Mouse (Mus musculus) heart, postnatal 0 days (tissue): ENCODE results near the gene Ttll3. TPM values are rescaled to one million over a fixed set of nuclear protein-coding genes. Genes with fewer than 3 reads are reported as not detected.

Source experiments
- ATAC-seq: fragments of 200-750 bp; cut with Nextera tagmentation; 2 replicates; pipeline ENCODE4 v1.8.0; 2017; ENCODE audit warnings: low read depth, moderate number of reproducible peaks, moderate library complexity; ENCODE audit not compliant: insufficient read depth
- DNase-seq: peaks from one replicate; pipeline ENCODE4 v3.0.0-alpha.2; 2016; ENCODE audit warnings: low spot score
- H3K27ac ChIP-seq: fragments of 300-500 bp; sonication (generic); 2 replicates; pipeline ENCODE4 v1.5.1; 2014; ENCODE audit warnings: low read depth, mild to moderate bottlenecking
- H3K27me3 ChIP-seq: fragments of 300-500 bp; sonication (generic); 2 replicates; pipeline ENCODE4 v1.6.1; 2014; ENCODE audit warnings: low read length, mixed read lengths; ENCODE audit not compliant: control insufficient read depth, insufficient read depth
- H3K36me3 ChIP-seq: fragments of 300-500 bp; sonication (generic); replicated peaks from 2 replicates; pipeline ENCODE4 v1.6.1; 2014; ENCODE audit warnings: low read length, mixed read lengths; ENCODE audit not compliant: control insufficient read depth, insufficient read depth
- H3K4me1 ChIP-seq: fragments of 300-500 bp; sonication (generic); 2 replicates; pipeline ENCODE4 v1.6.1; 2014; ENCODE audit warnings: antibody characterized with exemption; ENCODE audit not compliant: control insufficient read depth, insufficient read depth
- H3K4me2 ChIP-seq: fragments of 300-500 bp; sonication (generic); 2 replicates; pipeline ENCODE4 v1.6.1; 2014; ENCODE audit warnings: low read depth, mild to moderate bottlenecking, low read length, moderate library complexity
- H3K4me3 ChIP-seq: fragments of 300-500 bp; sonication (generic); 2 replicates; pipeline ENCODE4 v1.5.1; 2014; ENCODE audit warnings: low read depth, low read length
- H3K9ac ChIP-seq: fragments of 300-500 bp; sonication (generic); replicated peaks from 2 replicates; pipeline ENCODE4 v1.6.1; 2014; ENCODE audit warnings: low read depth, low read length, mixed read lengths
- H3K9me3 ChIP-seq: fragments of 300-500 bp; sonication (generic); replicated peaks from 2 replicates; pipeline ENCODE4 v1.6.1; 2016; ENCODE audit warnings: low read length; ENCODE audit not compliant: control insufficient read depth
- CTCF ChIP-seq: IDR thresholded peaks from 2 replicates; pipeline ENCODE4 v1.5.1; 2016; ENCODE audit warnings: antibody characterized with exemption, control low read depth, low read depth
- EP300 ChIP-seq: IDR thresholded peaks from 2 replicates; pipeline ENCODE4 v1.6.1; 2016; ENCODE audit warnings: antibody characterized with exemption, low read depth
- whole genome bisulfite sequencing: fragments of 180-500 bp; shearing (Covaris S2); extraction: QIAGEN DNeasy Blood & Tissue Kit; methylation state at CpG from one replicate; pipeline ENCODE4 v1.1.7; 2014; 5-methylcytosine and 5-hydroxymethylcytosine counted together
- polyA plus RNA-seq: library from polyadenylated mRNA; unstranded; fragments of >200 nt; fragmentation: Nextera tagmentation; extraction: Ambion mirVana; gene quantifications from 2 replicates; pipeline ENCODE4 v1.2.1, GENCODE M21; 2015
- total RNA-seq: library from RNA; depleted of rRNA; stranded (reverse); fragments of >200 nt; gene quantifications from 2 replicates; pipeline ENCODE4 v1.2.3, GENCODE M21; 2014; ENCODE audit warnings: low replicate concordance

The Ttll3 gene
- total and polyA plus RNA-seq, 2 experiments from 2014 or later = 0.64 to 10.4 TPM

DNA sequence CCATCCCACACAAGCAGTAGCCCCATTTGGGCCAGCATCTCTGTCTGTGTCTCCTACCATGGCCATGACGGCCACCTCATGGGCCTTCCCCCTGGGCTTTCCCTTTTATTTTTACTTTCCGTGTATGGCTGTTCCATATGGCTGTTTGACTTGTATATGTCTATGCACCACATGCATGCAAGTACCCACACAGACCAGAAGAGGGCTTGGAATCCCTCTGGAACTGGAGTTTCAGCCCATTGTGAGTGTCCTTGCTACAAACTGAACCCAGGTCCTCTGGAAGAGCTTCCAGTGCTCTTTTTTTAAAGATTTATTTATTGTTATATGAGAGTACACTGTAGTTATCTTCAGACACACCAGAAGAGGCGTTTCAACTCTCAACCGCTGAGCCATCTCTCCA is 27.6 kb upstream of the Ttll3 start:
- H3K27ac ChIP-seq = no peak overlapping the region
- peaks cover 5% of the 10 kb centered on the region; the same call in 1 of the 2 replicates for H3K36me3 ChIP-seq
- ATAC-seq = no peak
- H3K4me1 ChIP-seq = no peaks in the 10 kb centered on the region
- 72% methylated on average over 4 of the region's 4 CpGs for WGBS
- H3K4me2 ChIP-seq = no peak overlapping the region
- no peak overlapping the region for H3K9ac ChIP-seq
- DNase-seq = no peak
- TF ChIP-seq EP300 (no peak), CTCF (no peak)
- H3K9me3 ChIP-seq = no peaks in the 10 kb centered on the region
- no peaks in the 10 kb centered on the region for H3K27me3 ChIP-seq
- H3K4me3 ChIP-seq = no peak overlapping the region

DNA sequence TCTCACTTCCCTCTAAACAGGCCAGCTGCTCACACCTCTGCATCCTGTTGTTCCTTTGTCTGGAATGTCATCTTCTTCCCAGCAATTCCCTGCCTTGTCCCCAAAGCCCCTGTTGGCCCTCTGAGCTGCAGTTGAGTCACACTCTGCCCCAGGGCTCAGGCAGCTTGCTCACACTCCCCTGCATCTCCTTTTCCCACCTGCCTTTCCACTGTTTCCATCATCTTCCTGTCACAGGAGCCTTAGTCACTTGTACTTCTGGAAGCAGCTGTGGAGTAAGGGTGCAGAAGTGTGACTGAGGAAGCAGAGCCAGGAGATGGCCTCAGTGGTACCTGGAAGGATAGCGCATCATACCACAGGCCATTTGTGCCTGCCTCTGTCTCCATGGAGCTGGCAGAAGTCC is 26.8 kb upstream of the Ttll3 start:
- Histone ChIP-seq H3K27ac (no peak overlapping the region), H3K27me3 (no peaks in the 10 kb centered on the region), H3K36me3 (peaks cover 13% of the 10 kb centered on the region), H3K4me3 (no peak overlapping the region), H3K9me3 (no peaks in the 10 kb centered on the region), H3K9ac (no peak overlapping the region), H3K4me2 (no peak overlapping the region), H3K4me1 (no peaks in the 10 kb centered on the region)
- TF ChIP-seq CTCF = no peak
- no peak for TF ChIP-seq EP300
- DNase-seq (no peak), ATAC-seq (no peak)
- WGBS = 83% methylated on average over 1 of the region's 1 CpGs

DNA sequence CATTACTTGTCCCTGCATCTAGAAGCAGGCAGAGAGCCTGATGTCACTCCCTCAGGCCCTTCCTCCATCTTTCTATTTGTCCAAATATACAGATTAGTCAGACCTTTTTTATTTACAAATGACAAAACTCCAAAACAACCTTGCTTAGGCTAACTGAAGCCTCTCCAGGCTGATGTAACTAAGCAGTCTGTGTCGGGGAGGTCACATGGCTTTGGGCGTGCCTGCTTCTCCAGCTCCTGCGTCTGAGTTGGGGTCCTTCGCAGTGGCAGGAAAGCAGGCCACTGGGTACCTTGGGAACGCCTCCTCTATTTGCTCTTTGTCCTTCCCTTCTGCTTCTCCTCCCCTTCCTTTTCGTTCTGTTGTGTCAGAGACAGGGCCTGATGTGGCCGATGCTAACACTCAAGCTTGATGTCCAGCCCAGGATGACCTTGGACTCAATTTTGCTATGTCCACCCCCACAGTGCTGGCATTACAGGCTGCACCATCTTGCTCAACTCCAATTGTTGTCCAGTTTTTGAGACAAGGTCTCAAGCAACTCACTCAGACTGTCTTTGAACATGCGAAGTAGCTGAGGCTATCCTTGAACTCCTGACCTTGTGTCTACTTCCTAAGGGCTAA is 24.4 kb upstream of the Ttll3 start:
- Histone ChIP-seq H3K9me3 (no peaks in the 10 kb centered on the region), H3K4me1 (no peaks in the 10 kb centered on the region), H3K27me3 (no peaks in the 10 kb centered on the region), H3K4me2 (no peak overlapping the region), H3K36me3 (peaks cover 33% of the 10 kb centered on the region), H3K27ac (no peak overlapping the region), H3K9ac (no peak overlapping the region), H3K4me3 (no peak overlapping the region)
- ATAC-seq (no peak), DNase-seq (no peak)
- TF ChIP-seq EP300 (no peak), CTCF (no peak)
- 73% methylated on average over 8 of the region's 8 CpGs for WGBS

DNA sequence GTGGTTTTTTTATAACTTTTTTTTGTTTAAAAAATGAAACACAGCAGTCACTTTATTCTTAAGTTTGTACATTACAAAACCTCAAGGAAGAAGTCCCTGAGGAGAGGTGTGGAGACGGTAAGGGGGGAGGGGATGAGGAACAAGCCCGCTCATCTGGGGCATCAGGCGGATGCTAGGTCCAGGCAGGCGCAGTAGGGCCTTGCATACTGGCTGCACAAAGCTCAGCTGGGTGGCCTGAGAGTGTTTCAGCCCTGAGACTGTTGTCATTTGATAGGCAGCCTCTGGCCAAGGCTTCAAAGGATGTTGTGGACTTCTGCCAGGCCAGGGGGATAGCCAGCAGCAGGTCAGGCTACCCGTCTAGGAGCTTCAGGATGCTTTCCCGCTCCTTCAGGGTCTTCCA is 22.4 kb upstream of the Ttll3 start:
- no peak for ATAC-seq
- Histone ChIP-seq H3K4me3 (no peak overlapping the region), H3K9ac (no peak overlapping the region), H3K4me1 (no peaks in the 10 kb centered on the region), H3K9me3 (no peaks in the 10 kb centered on the region), H3K27me3 (no peaks in the 10 kb centered on the region), H3K36me3 (peaks cover 53% of the 10 kb centered on the region), H3K27ac (no peak overlapping the region), H3K4me2 (no peak overlapping the region)
- DNase-seq = no peak
- TF ChIP-seq EP300 = no peak
- TF ChIP-seq CTCF = no peak
- WGBS = 88% methylated on average over 6 of the region's 6 CpGs

DNA sequence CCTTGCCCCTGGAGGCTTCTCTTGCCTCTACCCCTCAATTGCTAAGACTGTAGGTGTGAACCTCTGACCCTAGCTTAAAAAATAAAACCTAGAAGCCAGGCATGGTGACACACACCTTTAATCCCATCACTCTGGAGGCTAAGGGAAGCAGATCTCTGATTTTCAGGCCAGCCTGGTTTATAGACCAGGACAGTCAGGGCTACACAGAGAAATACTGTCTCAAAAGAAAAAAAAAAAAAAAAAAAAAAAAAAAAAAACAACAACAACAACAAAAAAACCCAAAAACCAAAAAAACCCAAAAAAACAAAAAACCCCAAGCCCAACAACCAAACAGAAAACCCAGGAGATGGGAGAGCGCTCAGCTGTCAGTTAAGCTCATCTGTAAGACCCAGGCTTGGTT is 21.5 kb upstream of the Ttll3 start:
- no peak overlapping the region for H3K9ac ChIP-seq
- H3K27me3 ChIP-seq = no peaks in the 10 kb centered on the region
- WGBS = 93% methylated on average over 1 of the region's 1 CpGs
- no peak for ATAC-seq
- no peak for DNase-seq
- peaks cover 62% of the 10 kb centered on the region for H3K36me3 ChIP-seq
- H3K4me1 ChIP-seq = no peaks in the 10 kb centered on the region
- TF ChIP-seq CTCF (no peak), EP300 (no peak)
- no peak overlapping the region for H3K4me2 ChIP-seq
- H3K27ac ChIP-seq = no peak overlapping the region
- H3K4me3 ChIP-seq = no peak overlapping the region
- H3K9me3 ChIP-seq = no peaks in the 10 kb centered on the region

DNA sequence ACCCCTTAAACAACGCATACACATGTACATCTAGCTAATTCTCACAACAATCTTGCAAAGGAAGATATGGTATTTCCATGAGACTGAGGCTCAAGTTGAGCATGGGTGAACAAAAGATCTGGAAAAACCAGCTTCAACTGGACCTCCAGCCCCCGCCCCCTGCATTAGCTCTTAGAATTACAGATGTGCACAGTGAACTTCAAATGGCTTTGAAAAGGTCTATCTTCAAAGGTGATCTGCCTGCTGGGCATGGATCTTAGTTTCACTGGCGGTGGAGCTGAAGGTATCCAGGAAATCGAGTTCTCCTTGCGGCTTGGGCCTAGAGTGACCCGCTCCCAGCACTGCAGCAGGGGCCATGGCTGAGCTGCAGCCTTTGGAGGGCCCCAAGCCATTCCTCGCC is 20.9 kb upstream of the Ttll3 start:
- Histone ChIP-seq H3K9me3 (no peaks in the 10 kb centered on the region), H3K9ac (no peak overlapping the region), H3K4me2 (no peak overlapping the region), H3K36me3 (peaks cover 68% of the 10 kb centered on the region), H3K27ac (no peak overlapping the region), H3K27me3 (no peaks in the 10 kb centered on the region), H3K4me3 (no peak overlapping the region), H3K4me1 (no peaks in the 10 kb centered on the region)
- DNase-seq (no peak), ATAC-seq (no peak)
- TF ChIP-seq CTCF (no peak), EP300 (no peak)
- 89% methylated on average over 7 of the region's 7 CpGs for whole genome bisulfite sequencing
